Mouse (Mus musculus) stomach, embryonic 14.5 days (tissue): Measurements from ENCODE around the gene Pipox. TPM values are rescaled to one million over a fixed set of nuclear protein-coding genes. Genes with fewer than 3 reads are reported as not detected.

ENCODE experiments used
- ATAC-seq: fragments of 200-750 bp; cut with Nextera tagmentation; 2 replicates; pipeline ENCODE4 v1.8.0; 2017; ENCODE audit warnings: low read depth, moderate TSS enrichment; ENCODE audit not compliant: insufficient number of reproducible peaks, insufficient read depth, low FRiP score
- H3K27ac ChIP-seq: fragments of 300-500 bp; sonication (generic); 2 replicates; pipeline ENCODE4 v1.5.1; 2014; ENCODE audit warnings: mild to moderate bottlenecking, low read length, moderate library complexity, mixed read lengths
- H3K27me3 ChIP-seq: fragments of 300-500 bp; sonication (generic); 2 replicates; pipeline ENCODE4 v1.6.1; 2014; ENCODE audit warnings: low read length, control low read depth, mixed read lengths; ENCODE audit not compliant: control insufficient read depth, insufficient read depth
- H3K36me3 ChIP-seq: fragments of 300-500 bp; sonication (generic); 2 replicates; pipeline ENCODE4 v1.6.1; 2014; ENCODE audit warnings: mild to moderate bottlenecking, control low read depth, low read length, moderate library complexity, mixed read lengths; ENCODE audit not compliant: control insufficient read depth, insufficient read depth
- H3K4me1 ChIP-seq: fragments of 300-500 bp; sonication (generic); 2 replicates; pipeline ENCODE4 v1.6.1; 2014; ENCODE audit warnings: low read length, control low read depth, mixed read lengths; ENCODE audit not compliant: control insufficient read depth, insufficient read depth
- H3K4me2 ChIP-seq: fragments of 300-500 bp; sonication (generic); replicated peaks from 2 replicates; pipeline ENCODE4 v1.6.1; 2014; ENCODE audit warnings: low read depth, low read length, control low read depth
- H3K4me3 ChIP-seq: fragments of 300-500 bp; sonication (generic); 2 replicates; pipeline ENCODE4 v1.5.1; 2014; ENCODE audit warnings: low read depth, low read length, control low read depth
- H3K9ac ChIP-seq: fragments of 300-500 bp; sonication (generic); replicated peaks from 2 replicates; pipeline ENCODE4 v1.6.1; 2014; ENCODE audit warnings: low read depth, mild to moderate bottlenecking, control low read depth, low read length, moderate library complexity, mixed read lengths
- H3K9me3 ChIP-seq: fragments of 300-500 bp; sonication (generic); 2 replicates; pipeline ENCODE4 v1.6.1; 2016; ENCODE audit warnings: low read depth, low read length, control low read depth; ENCODE audit not compliant: control insufficient read depth
- WGBS: fragments of 180-500 bp; shearing (Covaris S2); extraction: QIAGEN DNeasy Blood & Tissue Kit; methylation state at CpG from one replicate; pipeline ENCODE4 v1.1.7; 2014; 5-methylcytosine and 5-hydroxymethylcytosine counted together
- polyA plus RNA-seq: library from polyadenylated mRNA; unstranded; fragments of >200 nt; fragmentation: Nextera tagmentation; extraction: Ambion mirVana; gene quantifications from 2 replicates; pipeline ENCODE4 v1.2.1, GENCODE M21; 2014

Gene Pipox
- polyA plus RNA-seq, 1 experiment from 2014 or later: 13.4 TPM

DNA sequence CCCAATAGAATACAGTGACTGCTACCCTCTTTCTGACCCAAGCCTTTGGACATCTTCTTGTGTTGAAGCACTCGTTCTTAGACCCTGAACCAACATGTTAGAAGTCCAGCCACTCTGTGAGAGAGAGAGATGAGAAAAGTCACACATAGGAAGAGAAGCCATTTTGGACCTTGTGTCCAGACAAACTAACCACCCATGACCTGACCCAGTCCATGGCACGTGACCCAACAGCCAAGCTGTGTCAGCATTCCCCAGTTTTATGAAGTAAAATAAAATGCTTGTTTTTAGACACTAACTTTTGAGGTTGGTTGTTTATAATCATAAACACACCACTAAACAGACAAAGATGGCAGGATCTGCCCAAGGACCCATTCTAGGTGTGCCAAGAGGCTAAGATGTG, 1.1 kb upstream of the Pipox start:
- ATAC-seq: no peak
- Histone ChIP-seq H3K27me3 (peaks cover 6% of the 10 kb centered on the region; the same call in 1 of the 2 replicates), H3K4me1 (peaks cover 28% of the 10 kb centered on the region), H3K36me3 (no peaks in the 10 kb centered on the region), H3K4me2 (no peak overlapping the region), H3K27ac (no peak overlapping the region), H3K9ac (no peak overlapping the region), H3K9me3 (no peaks in the 10 kb centered on the region), H3K4me3 (no peak overlapping the region)
- WGBS: 77% methylated on average over 2 of the region's 2 CpGs

DNA sequence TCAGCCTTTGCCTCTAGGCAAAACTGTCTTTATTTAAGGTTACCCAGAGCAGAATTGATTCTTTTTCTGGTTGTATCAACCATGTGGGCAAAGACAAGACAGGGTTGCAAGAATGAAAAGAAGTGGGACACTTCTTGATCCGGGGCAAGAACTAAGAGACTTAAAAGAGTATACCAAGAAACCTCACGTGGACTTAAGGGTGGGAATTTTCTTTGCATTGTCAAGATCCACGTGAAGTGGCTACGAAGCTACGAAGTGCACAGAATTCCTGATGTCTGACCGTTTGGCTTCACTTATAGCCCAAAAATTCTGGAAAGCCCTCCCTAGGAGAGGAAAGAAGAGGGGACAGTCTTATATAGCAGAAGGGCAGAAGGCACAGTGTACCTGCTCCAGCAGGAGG, 613 bp downstream of the Pipox start:
- Histone ChIP-seq H3K27me3 (peaks cover 6% of the 10 kb centered on the region; the same call in 1 of the 2 replicates), H3K9ac (no peak overlapping the region), H3K27ac (peak overlapping the region; percentile 64; the same call in 1 of the 2 replicates), H3K9me3 (no peaks in the 10 kb centered on the region), H3K4me1 (peaks cover 28% of the 10 kb centered on the region), H3K4me3 (no peak overlapping the region), H3K4me2 (peak overlapping the region; percentile 25), H3K36me3 (no peaks in the 10 kb centered on the region)
- ATAC-seq: no peak
- WGBS: 42% methylated on average over 6 of the region's 6 CpGs

DNA sequence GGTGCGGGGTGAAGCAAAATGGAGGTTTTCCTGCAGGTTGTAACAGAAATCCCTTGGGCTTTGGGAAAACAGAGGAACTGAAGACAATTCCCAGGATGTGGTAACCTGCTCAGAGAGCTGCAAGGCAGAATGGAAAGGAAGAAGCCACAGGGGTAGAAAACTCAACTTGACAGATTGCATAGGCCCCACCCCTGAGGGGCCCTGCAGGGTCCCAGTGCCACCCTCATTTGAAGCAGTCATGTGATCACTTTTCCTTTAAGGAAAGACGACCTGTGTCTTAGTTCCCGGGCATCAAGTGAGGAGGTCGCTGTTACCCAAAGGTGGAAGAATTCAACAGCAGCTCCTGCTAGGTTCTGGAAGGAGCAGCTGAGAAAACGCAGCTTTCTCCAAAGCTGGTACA, 1.0 kb downstream of the Pipox start:
- H3K4me3 ChIP-seq: no peak overlapping the region
- H3K4me2 ChIP-seq: peak overlapping the region; percentile 25; the same call in 1 of the 2 replicates

DNA sequence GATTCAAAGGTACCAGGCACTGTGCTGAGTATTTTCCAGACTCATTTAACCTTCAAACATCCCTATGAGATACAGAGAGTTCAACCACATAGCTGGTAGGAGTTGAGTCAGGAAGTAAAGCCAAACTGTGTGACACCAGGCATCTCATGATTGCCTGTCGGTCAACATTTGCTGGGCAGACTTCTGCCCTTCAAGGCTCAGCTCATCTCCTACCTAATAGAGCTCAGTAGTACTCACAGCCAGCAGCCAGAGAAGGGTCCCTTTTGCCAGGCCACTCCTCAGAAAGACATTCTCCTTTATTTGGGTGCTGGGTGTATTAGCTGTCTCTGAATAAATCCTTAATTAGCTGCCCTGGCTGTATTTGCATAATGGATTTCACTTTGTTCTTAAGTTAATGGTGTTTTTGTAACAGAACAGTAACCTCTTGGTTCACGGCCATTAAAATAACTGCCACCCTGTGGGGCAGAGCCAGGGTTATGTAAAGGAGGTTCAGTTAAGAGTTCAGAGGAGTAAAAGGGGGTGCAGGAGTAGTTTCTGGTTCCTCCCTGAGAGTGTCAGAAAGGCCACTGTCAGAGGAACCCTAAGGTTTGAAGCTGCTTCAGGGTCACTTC, 3.1 kb downstream of the Pipox start:
- no peaks in the 10 kb centered on the region for H3K9me3 ChIP-seq
- no peaks in the 10 kb centered on the region for H3K27me3 ChIP-seq
- no peak for ATAC-seq
- H3K4me2 ChIP-seq: no peak overlapping the region
- 72% methylated on average over 2 of the region's 2 CpGs for WGBS
- H3K9ac ChIP-seq: no peak overlapping the region
- no peak overlapping the region for H3K4me3 ChIP-seq
- H3K4me1 ChIP-seq: peaks cover 27% of the 10 kb centered on the region
- H3K36me3 ChIP-seq: no peaks in the 10 kb centered on the region
- H3K27ac ChIP-seq: no peak overlapping the region

More for the DNA sequence above, 1.0 kb downstream of the Pipox start:
- Histone ChIP-seq H3K27me3 (peaks cover 6% of the 10 kb centered on the region; the same call in 1 of the 2 replicates), H3K9ac (no peak overlapping the region), H3K9me3 (no peaks in the 10 kb centered on the region), H3K36me3 (no peaks in the 10 kb centered on the region), H3K4me1 (peaks cover 28% of the 10 kb centered on the region), H3K27ac (peak overlapping the region; percentile 64; the same call in 1 of the 2 replicates)
- 14% methylated on average over 5 of the region's 5 CpGs for WGBS
- ATAC-seq: no peak

DNA sequence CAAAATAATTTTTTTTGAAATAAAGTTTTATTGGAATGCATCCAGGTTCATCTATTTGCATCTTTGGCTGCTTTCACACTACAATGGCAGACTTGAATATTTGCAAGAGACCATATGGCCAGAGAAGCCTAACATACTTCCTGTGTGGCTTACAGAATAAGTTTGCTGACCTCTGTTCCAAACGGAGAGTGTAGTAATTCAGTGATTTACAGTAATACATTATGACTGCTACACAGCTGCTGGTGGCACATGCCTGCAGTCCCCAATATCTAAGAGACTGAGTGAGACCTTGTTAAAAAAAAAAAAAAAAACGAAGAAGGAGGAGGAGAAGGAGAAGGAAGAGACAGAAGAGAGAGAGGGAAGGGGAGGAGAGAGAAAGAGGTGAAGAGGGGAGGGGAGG, 4.4 kb downstream of the Pipox start:
- Histone ChIP-seq H3K27me3 (no peaks in the 10 kb centered on the region), H3K4me2 (no peak overlapping the region), H3K9ac (no peak overlapping the region), H3K9me3 (no peaks in the 10 kb centered on the region), H3K36me3 (no peaks in the 10 kb centered on the region), H3K4me1 (peaks cover 33% of the 10 kb centered on the region), H3K4me3 (no peak overlapping the region), H3K27ac (no peak overlapping the region)
- 25% methylated on average over 1 of the region's 2 CpGs for WGBS
- no peak for ATAC-seq

DNA sequence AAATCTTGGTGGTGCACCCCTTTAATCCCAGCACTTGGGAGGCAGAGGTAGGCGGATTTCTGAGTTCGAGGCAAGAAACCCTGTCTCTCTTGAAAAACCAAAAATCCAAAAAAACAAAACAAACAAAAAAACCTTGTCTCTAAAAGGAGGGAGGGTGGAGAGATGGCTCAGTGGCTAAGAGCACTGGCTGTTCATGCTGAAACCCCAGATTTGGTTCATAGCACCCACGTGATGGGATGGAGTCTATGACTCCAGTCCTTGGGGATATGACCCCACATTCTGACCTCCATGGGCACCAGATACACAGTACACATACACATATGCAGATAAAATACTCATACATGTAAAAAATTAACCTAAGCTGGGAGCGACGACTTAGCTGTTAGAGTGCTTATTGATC, 5.0 kb downstream of the Pipox start:
- H3K4me3 ChIP-seq: no peak overlapping the region
- no peak overlapping the region for H3K9ac ChIP-seq
- WGBS: 82% methylated on average over 5 of the region's 5 CpGs
- H3K27me3 ChIP-seq: no peaks in the 10 kb centered on the region
- H3K36me3 ChIP-seq: no peaks in the 10 kb centered on the region
- no peaks in the 10 kb centered on the region for H3K9me3 ChIP-seq
- H3K4me1 ChIP-seq: peaks cover 26% of the 10 kb centered on the region
- H3K27ac ChIP-seq: no peak overlapping the region
- ATAC-seq: no peak
- H3K4me2 ChIP-seq: no peak overlapping the region

DNA sequence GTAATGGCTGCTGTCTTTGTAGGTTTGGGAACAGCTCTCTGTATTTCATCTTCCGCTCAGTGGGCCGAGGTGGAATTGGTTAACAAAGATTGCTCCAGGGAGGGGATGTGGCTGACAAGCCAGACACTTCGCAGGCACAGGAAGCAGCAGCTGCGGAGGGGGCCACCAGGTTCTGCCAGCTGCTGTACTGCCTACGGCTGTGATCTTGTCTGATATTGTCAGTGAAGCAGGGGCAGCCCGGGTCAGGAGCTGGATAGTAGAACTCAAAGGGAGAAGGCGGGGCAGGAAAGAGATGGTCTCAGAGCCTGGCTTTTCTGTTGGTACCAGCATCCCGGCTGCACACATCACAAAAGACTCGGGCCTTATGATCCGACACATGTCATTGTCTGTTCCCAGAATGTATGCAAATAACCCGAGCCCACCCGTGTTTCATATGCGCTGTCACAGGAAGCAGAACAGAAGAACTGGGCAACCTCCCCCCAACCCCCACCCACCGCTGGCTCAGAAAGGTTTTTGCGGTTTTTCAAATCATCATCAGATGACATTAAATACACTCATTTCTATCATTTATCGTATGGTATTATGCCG, 6.4 kb downstream of the Pipox start:
- no peaks in the 10 kb centered on the region for H3K9me3 ChIP-seq
- no peak overlapping the region for H3K27ac ChIP-seq
- no peak; the same call in 1 of the 2 replicates for ATAC-seq
- H3K4me3 ChIP-seq: no peak overlapping the region
- H3K36me3 ChIP-seq: no peaks in the 10 kb centered on the region
- no peak overlapping the region for H3K9ac ChIP-seq
- 40% methylated on average over 17 of the region's 17 CpGs for WGBS
- no peak overlapping the region for H3K4me2 ChIP-seq
- H3K27me3 ChIP-seq: no peaks in the 10 kb centered on the region
- peaks cover 15% of the 10 kb centered on the region; the same call in 1 of the 2 replicates for H3K4me1 ChIP-seq

DNA sequence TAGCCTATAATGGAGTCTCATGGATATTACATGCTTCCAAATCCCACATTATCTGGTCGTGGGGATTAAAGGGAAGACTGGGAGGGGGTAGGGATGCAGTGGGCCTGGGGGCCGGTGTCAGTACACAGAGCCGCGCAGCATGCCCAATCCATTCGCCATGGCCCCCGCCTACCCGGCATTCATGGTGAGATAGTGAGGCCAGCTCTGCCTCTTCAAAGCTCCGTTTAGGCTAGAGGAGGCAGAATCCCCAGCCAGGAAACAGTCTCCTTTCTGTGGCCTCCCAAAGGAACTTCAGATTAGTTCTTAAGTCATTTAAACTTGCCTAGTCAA, 8.7 kb downstream of the Pipox start:
- WGBS: 42% methylated on average over 8 of the region's 8 CpGs
- H3K36me3 ChIP-seq: no peaks in the 10 kb centered on the region
- no peak for ATAC-seq
- H3K9ac ChIP-seq: no peak overlapping the region
- H3K4me3 ChIP-seq: no peak overlapping the region
- no peak overlapping the region for H3K27ac ChIP-seq
- H3K4me2 ChIP-seq: no peak overlapping the region
- peaks cover 15% of the 10 kb centered on the region; the same call in 1 of the 2 replicates for H3K4me1 ChIP-seq
- no peaks in the 10 kb centered on the region for H3K9me3 ChIP-seq
- H3K27me3 ChIP-seq: no peaks in the 10 kb centered on the region
